Mouse (Mus musculus) gastrocnemius, adult 2 months (tissue): ENCODE data around the gene Gorasp1. TPM values are rescaled to one million over a fixed set of nuclear protein-coding genes. Genes with fewer than 3 reads are reported as not detected.

Experiments used
- DNase-seq: peaks from one replicate; pipeline ENCODE4 v3.0.0; 2022
- H3K27ac ChIP-seq: fragments of 200-600 bp; 2 replicates; pipeline ENCODE4 v1.8.1; 2022; ENCODE audit warnings: mild to moderate bottlenecking
- H3K4me3 ChIP-seq: fragments of 200-600 bp; 2 replicates; pipeline ENCODE4 v1.8.1; 2022; ENCODE audit warnings: mild to moderate bottlenecking, moderate library complexity
- CTCF ChIP-seq: fragments of 200-600 bp; IDR thresholded peaks from 2 replicates; pipeline ENCODE4 v1.8.1; 2022; ENCODE audit warnings: antibody characterized with exemption, mild to moderate bottlenecking, moderate library complexity
- intact Hi-C: fragments of 180-260 bp; cut with DNase I; formaldehyde crosslinking; loops from one replicate; pipeline ENCODE4 v1.15.1; 2025
- long read RNA-seq, 2 experiments: library from polyadenylated mRNA; stranded (forward); transcript quantifications; one replicate each; pipeline ENCODE4 v2.0.0; 2021
- total RNA-seq, 2 experiments: library from RNA; stranded (reverse); gene quantifications; 2 replicates each; pipeline ENCODE4 v1.2.3; 2021

Gene Gorasp1
- total RNA-seq: 10 to 100 TPM; 20.5 to 21.4 TPM
- long read RNA-seq, experiment 1, transcript Gorasp1-201 (9 exons, 3,906 nt): major isoform, 46 of 51 reads
- long read RNA-seq, experiment 1, partial matches to known transcripts: 4 of 51 reads
- long read RNA-seq, experiment 1, other reads (novel, unspliced or antisense): 1 of 51 reads
- long read RNA-seq, experiment 2, transcript Gorasp1-201 (9 exons, 3,906 nt): major isoform, 39 of 43 reads
- long read RNA-seq, experiment 2, partial matches to known transcripts: 1 of 43 reads
- long read RNA-seq, experiment 2, other reads (novel, unspliced or antisense): 3 of 43 reads

- peak; percentile 97 for DNase-seq
- intact Hi-C loops: loop anchor here (10.0 kb wide), 1 partner anchor 138 kb away; no protein-coding TSS in a partner anchor
- Histone ChIP-seq H3K4me3 (peak within 1 kb of the TSS; percentile 96), H3K27ac (peak within 1 kb of the TSS; percentile 93)
- TF ChIP-seq CTCF: no peak
Measured at GRCm38 (mm10) chr9:119937005-119937773, at the start of gene Gorasp1, which contains the start of gene Ttc21a. Gorasp1 (minus strand) TSS chr9:119937565. Ttc21a (plus strand) TSS chr9:119937606.

GRCm38 (mm10) chr9:119985881-119986574 is 48.7 kb upstream of the Gorasp1 start:
- no peak for TF ChIP-seq CTCF
- H3K27ac ChIP-seq: no peak overlapping the region
- intact Hi-C loops: no loop called here
- H3K4me3 ChIP-seq: no peak overlapping the region
- no peak for DNase-seq

GRCm38 (mm10) chr9:119984536-119985011 is 47.2 kb upstream of the Gorasp1 start, which contains the start of gene Csrnp1:
Csrnp1 (minus strand) TSS chr9:119984658.
- DNase-seq: no peak
- Histone ChIP-seq H3K4me3 (peak within 1 kb of the TSS; percentile 98), H3K27ac (peak within 1 kb of the TSS; percentile 96)
- TF ChIP-seq CTCF: no peak
- intact Hi-C loops: no loop called here

- intact Hi-C loops: loop anchor here (2.0 kb wide), 1 partner anchor 27 kb away; no protein-coding TSS in a partner anchor
- peak; percentile 97 for DNase-seq
- TF ChIP-seq CTCF: no peak
Measured at GRCm38 (mm10) chr9:119983585-119984535, 46.5 kb upstream of the Gorasp1 start.

GRCm38 (mm10) chr9:119982956-119983551 is 45.7 kb upstream of the Gorasp1 start:
- Histone ChIP-seq H3K27ac (peak overlapping the region; percentile 96), H3K4me3 (peak overlapping the region; percentile 98)
- intact Hi-C loops: loop anchor here (2.0 kb wide), 1 partner anchor 28 kb away; no protein-coding TSS in a partner anchor
- DNase-seq: peak; percentile 72
- no peak for TF ChIP-seq CTCF

More at GRCm38 (mm10) chr9:119983585-119984535, 46.5 kb upstream of the Gorasp1 start:
- H3K4me3 ChIP-seq: peak overlapping the region; percentile 98
- peak overlapping the region; percentile 96 for H3K27ac ChIP-seq

GRCm38 (mm10) chr9:119982241-119982811 is 45.0 kb upstream of the Gorasp1 start:
- peak; percentile 54 for TF ChIP-seq CTCF
- peak; percentile 67 for DNase-seq
- intact Hi-C loops: loop anchor here (2.0 kb wide), 1 partner anchor 28 kb away; no protein-coding TSS in a partner anchor
- peak overlapping the region; percentile 96 for H3K27ac ChIP-seq
- peak overlapping the region; percentile 98 for H3K4me3 ChIP-seq

GRCm38 (mm10) chr9:119981183-119982179 is 44.1 kb upstream of the Gorasp1 start:
- DNase-seq: peak; percentile 76
- Histone ChIP-seq H3K27ac (peak overlapping the region; percentile 96), H3K4me3 (peak overlapping the region; percentile 98)
- TF ChIP-seq CTCF: no peak
- intact Hi-C loops: loop anchor here (2.0 kb wide), 1 partner anchor 29 kb away; no protein-coding TSS in a partner anchor

- no peak for TF ChIP-seq CTCF
- Histone ChIP-seq H3K4me3 (peak overlapping the region; percentile 98), H3K27ac (peak overlapping the region; percentile 96)
- intact Hi-C loops: no loop called here
- DNase-seq: no peak
Measured at GRCm38 (mm10) chr9:119980770-119981182, 43.4 kb upstream of the Gorasp1 start.

GRCm38 (mm10) chr9:119979749-119980148 is 42.4 kb upstream of the Gorasp1 start:
- intact Hi-C loops: no loop called here
- TF ChIP-seq CTCF: no peak
- Histone ChIP-seq H3K27ac (0 out of 2 replicates have a peak overlapping the region, but pooled peaks have one; percentile 1), H3K4me3 (no peak overlapping the region)
- DNase-seq: peak; percentile 8
